Mouse (Mus musculus) lung, postnatal 10 days (tissue): ENCODE measurements around the gene Paip2b.
"Not testable (repeated sequence)": the region's sequence is repeated elsewhere in the genome, so short reads cannot be mapped to it uniquely, and the experiment has no call there.

Experiments
- DNase-seq: peaks from one replicate; pipeline ENCODE4 v3.0.0; 2021

Gene Paip2b

GRCm38 (mm10) chr6:83796686-83797085, 34.9 kb downstream of the Paip2b start:
- DNase-seq = no peak

DNA sequence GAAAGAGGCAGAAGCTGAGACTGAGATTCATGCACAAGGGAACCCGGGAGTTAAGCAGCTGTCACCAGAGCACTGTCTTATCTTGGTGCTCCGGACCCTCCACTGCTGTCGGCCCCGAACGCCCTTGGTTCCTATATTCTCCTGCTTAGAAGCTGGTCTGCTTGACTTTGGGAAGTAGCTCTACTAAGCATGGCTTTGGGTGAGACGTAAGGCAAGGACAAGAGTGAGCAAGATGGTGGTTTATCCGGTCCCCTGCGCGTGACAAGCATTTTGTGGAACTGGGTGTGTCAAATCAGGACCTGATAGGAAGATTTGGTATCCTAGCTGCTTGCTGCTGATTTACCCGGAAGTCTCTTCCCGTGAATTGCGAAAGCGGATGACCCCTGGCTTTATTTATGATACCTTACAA, 36.0 kb downstream of the Paip2b start:
- DNase-seq = peak; percentile 50

DNA sequence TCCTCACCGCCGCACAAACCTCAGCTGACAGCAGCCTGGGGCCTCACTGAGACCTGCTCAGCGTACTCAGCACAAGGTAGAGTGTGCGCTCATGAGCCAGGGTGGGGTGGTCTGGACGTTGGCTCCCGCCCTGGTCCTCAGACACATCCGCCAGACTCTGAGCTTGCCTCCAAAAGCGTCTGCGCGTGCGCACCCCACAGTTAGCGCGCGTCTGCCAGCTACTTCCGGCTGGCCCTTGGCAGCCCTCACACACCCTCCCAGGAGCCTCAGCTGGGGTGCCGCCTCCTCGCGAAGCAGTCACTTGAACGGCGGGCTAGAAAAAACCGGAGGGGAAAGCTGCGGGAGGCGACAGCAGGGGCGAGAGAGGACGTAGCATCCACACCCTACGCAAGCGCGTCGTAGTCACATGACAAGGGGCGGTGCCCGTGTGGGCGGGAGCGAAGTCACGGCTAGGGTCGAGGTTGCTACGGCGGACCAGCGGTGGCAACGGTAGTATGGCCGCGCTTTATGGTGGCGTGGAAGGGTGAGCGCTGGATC, 36.7 kb downstream of the Paip2b start, which contains the start of gene Nagk:
Gene Nagk (plus strand): TSS at position 223 of the 537 bp plus-strand sequence.
- DNase-seq = peak; percentile 96

DNA sequence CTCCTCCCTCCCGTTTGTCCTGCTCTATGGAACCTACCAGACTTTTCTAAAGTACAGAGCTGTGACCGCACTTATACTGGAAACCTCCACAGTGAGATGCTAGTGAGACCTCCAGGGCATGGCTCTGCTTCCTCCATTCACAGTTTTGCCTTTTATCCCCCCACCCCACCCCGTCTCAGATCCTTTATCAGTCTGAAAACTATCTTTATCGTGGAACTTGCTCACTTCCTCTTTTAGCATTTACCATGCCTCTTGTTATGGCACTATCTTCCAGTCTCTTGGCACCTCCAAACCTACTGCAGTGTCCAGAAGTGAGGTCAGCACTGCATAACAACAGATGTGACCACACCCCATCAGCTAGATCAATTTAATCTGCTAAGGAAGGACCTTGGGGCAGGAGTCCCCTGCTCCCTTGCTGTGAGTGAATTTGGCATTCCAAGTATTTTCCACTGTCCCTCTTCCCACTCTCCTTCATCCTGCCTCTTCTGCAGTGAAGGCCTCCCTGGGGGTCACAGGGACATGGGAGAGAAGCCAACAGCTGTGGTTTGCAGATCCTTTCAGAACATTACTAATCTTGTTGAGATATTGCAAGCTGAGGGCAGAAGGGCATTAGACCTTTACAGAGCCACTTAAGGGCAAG, 40.2 kb downstream of the Paip2b start:
- DNase-seq = no peak

- not testable (repeated sequence) for DNase-seq
Observed at GRCm38 (mm10) chr6:83790533-83790932, 41.0 kb downstream of the Paip2b start.

DNA sequence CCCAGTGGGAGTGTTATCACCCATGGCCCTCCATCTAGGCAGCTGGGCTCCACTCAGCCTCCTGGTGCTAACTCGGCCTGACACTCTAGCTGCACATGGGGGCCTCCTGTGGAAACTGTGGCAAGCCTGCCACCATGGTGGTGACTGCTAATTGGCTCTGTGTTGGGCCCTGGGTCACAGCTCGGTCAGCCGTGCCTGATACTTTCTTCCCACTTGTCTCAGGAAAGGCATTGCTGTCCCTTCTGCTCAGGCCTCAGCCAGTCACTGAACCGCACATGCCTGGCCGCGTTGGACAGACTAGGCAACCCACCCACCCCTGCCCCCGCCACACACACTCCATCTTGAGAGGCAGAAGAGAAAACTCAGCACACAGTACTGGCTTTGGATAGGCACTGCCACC, 43.0 kb downstream of the Paip2b start:
- no peak for DNase-seq

DNA sequence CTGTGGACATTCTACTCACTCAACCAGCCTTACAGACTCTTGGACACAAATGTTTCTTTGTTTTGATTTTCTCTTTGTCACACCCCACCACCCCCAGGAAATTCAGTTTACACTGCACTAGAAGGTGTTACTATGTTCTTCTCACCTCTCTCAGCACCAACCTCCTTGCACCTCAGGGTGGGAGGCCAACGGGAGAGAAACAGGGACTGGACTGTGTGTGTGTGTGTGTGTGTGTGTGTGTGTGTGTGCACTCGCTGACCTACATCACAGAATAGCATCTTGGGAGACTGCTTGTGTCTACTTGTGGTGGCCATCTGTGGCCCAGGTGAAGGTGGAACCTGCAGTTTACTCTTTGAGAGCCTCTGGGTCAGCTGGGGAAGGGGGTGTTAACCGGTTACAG, 45.1 kb downstream of the Paip2b start:
- no peak for DNase-seq

DNA sequence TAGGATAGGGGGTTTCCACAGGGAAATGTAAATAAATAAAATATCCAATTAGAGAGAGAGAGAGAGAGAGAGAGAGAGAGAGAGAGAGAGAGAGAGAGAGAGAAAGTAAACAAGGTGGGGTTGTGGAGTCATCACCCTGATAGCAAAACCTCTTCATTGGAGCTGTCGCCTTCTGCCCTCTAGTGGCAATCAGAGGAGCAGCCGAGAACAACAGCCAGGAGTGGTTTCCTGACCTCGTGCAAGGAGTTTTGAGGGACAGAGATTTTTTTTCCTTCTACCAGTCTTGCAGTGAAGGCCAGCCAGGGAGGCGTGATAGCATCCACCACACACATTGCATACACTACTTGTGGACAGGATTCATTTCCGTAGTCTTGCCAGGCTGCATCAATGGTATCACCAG, 52.5 kb downstream of the Paip2b start:
- peak; percentile 75 for DNase-seq

DNA sequence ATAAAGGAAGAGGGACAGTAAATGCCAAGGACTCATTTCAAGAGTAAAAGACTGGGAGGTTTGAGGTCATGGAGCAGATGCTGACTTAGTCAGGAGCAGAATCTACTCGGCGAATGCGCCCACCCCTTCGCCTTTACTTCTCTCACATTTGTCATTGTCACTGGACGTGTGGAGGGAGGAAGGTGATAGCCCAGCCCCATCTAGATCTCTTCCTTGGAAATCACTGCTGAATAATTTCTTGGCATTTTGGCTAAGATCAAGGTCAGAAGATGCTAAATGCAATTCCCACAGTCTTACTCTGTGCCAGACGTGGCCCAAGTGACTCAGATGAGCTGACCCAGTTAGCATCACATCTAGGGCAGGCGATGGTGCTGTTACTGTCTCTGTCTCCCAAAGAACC, 53.2 kb downstream of the Paip2b start:
- no peak for DNase-seq

DNA sequence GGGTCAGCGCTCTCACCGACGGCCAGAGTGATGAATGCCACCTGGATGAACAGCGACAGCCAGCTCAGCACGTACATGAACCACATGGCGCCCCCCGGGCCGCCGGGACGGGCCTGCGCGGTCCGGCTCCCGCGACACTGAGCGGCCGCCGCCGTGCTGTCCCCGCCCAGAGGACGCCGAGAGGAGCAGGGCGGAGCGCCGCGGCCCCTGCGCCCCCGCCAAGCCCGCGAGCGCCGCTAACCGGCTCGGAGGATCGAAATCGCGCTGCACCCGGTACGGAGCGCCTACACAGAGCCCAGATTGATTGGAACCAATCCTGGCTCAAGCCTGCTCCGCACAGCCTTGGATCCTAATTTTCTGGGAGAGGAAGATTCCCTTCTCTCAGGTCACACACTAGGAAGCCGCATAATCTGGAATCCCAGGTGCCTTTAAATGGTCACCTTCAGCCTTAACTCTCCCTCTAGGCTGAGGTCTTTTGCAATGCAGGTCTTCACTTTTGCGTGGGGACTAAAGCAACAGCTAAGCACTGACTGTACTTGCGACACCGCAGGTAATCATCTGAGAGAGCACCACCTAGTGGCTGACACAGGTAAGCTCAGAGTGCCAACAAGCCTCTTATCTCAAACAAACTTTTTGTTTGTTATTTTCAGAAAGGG, 55.8 kb downstream of the Paip2b start, which contains the start of gene Tex261:
Gene Tex261 (minus strand): TSS at position 176 of the 656 bp plus-strand sequence.
- peak; percentile 94 for DNase-seq

DNA sequence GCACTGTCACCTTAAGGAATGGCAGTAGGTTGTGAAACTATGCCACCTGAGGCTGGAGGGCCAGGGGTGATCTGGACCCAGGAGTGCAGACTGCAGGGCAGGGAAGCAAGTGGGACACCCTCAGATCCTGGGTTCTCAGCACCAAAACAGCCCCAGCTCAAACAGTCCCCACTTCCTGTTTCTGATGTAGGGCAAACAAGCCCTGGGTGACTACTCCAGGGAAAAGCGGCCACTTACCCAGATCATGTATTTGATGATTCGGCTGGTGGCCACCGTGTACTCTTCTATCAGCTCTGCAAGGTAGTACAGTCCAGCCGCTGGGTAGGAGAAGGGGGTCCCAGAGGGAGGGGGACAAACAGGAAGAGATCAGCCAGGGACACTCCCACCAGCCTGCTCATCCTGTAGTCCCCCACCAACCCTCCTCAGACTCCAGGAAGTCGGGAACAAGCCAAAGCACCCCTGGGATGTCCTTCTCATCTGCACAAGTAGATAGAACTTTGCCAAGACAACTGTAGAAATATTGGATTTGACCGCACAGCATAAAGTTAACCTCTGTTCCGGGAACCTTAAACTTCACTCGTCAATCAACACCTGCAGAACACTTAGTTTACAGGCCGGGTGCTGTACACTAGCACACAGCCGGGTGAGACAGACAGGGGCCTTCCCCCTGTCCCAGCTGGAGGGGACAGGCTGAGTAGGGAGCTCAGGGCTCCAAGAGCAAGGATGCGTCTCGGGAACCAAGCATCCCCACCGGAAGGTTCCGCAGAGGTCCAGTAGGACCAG, 56.6 kb downstream of the Paip2b start:
- peak; percentile 43 for DNase-seq

GRCm38 (mm10) chr6:83774126-83774525, 57.4 kb downstream of the Paip2b start:
- no peak for DNase-seq

DNA sequence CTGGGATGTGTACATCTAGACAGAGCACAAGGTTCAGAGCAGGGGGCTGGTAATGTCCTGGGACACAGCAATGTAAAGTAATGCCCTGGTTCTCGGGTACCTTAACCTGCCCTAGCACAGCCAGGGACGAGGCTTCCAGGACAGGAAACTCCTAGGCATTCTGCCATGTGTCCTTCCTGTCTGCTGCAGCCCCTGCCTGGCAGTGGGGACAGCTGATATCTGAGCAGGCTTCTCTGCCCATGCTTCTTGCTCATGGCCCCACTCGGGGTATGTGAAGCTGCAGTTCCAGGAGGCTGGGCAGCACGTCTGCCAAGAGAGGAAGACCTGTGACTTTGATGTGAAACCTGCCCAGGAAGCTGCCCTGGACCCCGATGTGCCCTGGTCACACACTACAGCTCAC, 63.1 kb downstream of the Paip2b start:
- DNase-seq = peak; percentile 16

DNA sequence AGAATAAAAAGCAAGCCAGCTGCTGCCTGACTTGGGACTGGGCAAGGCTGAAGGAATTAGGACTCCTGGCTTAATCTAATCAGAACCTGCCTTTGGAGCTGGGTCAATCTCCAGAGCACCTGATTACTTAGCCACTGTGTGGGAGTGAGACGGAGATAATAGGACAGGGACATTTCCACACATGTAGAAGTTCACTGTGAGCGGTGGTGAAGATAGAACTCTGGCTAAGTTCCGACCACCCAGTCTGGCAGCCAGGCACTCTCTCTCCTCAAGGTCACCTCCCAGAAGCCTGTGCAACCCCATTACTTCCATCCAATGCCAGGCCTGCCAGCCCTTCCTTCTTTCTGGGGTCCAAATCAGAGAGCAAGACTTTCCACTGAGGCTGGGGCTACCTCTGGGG, 64.6 kb downstream of the Paip2b start:
- DNase-seq = no peak

GRCm38 (mm10) chr6:83762880-83763431, 68.6 kb downstream of the Paip2b start:
- DNase-seq = peak; percentile 51

- DNase-seq = no peak
Observed at GRCm38 (mm10) chr6:83762344-83762743, 69.2 kb downstream of the Paip2b start, which contains the start of gene Ankrd53. Gene Ankrd53 (plus strand): TSS chr6:83762644.

- DNase-seq = no peak
Observed at GRCm38 (mm10) chr6:83756051-83756450, 75.5 kb downstream of the Paip2b start.
